Mouse (Mus musculus) adrenal gland, postnatal 36 days (tissue): ENCODE results near the gene Ttc9b. TPM values are rescaled to one million over a fixed set of nuclear protein-coding genes. Genes with fewer than 3 reads are reported as not detected.
A peak's percentile ranks its signal among the peaks of the same experiment; 100 is the strongest.
"Not testable (repeated sequence)": the region's sequence is repeated elsewhere in the genome, so short reads cannot be mapped to it uniquely, and the experiment has no call there.

Source experiments
- DNase-seq, 2 experiments: peaks; one replicate each; pipeline ENCODE4 v3.0.0; 2021; ENCODE audit warnings: mixed read lengths in 1 of 2
- long read RNA-seq, 2 experiments: library from polyadenylated mRNA; stranded (forward); transcript quantifications; one replicate each; pipeline ENCODE4 v2.0.0; 2021; ENCODE audit warnings: borderline sequencing depth in 2 of 2
- total RNA-seq, 2 experiments: library from RNA; stranded (reverse); gene quantifications; 2 replicates each; pipeline ENCODE4 v1.2.3; 2021

Gene Ttc9b
- under 1 TPM in 1 of 2 experiments, not detected in 1; 0.13 TPM for total RNA-seq
- long read RNA-seq, experiment 1: 0 reads
- long read RNA-seq, experiment 2: 0 reads

- DNase-seq: peak; percentile 40 to 67
Observed at GRCm38 (mm10) chr7:27653681-27654437, at the start of gene Ttc9b. TSS of gene Ttc9b (plus strand) at chr7:27653915.

GRCm38 (mm10) chr7:27604661-27605348, 48.9 kb upstream of the Ttc9b start:
- no peak for DNase-seq

- peak; percentile 72 to 81 for DNase-seq
Observed at GRCm38 (mm10) chr7:27605499-27606285, 48.0 kb upstream of the Ttc9b start.

- DNase-seq: no peak
Observed at GRCm38 (mm10) chr7:27606481-27607254, 47.0 kb upstream of the Ttc9b start.

- DNase-seq: peak; percentile 71 to 81
Observed at GRCm38 (mm10) chr7:27607580-27607979, 46.1 kb upstream of the Ttc9b start.

GRCm38 (mm10) chr7:27608130-27608529, 45.6 kb upstream of the Ttc9b start:
- peak in 1 of 2 experiments; percentile 36 for DNase-seq

- peak; percentile 58 for DNase-seq
Observed at GRCm38 (mm10) chr7:27609285-27609684, 44.4 kb upstream of the Ttc9b start.

GRCm38 (mm10) chr7:27609688-27610087, 44.0 kb upstream of the Ttc9b start:
- DNase-seq: no peak

- no peak for DNase-seq
Observed at GRCm38 (mm10) chr7:27610370-27610769, 43.3 kb upstream of the Ttc9b start.

- peak in 1 of 2 experiments; percentile 28 for DNase-seq
Observed at GRCm38 (mm10) chr7:27610871-27611270, 42.8 kb upstream of the Ttc9b start.

- peak; percentile 40 to 55 for DNase-seq
Observed at GRCm38 (mm10) chr7:27612940-27613339, 40.8 kb upstream of the Ttc9b start.

GRCm38 (mm10) chr7:27613751-27614499, 39.8 kb upstream of the Ttc9b start:
- DNase-seq: no peak

- no peak for DNase-seq
Observed at GRCm38 (mm10) chr7:27621028-27621427, 32.7 kb upstream of the Ttc9b start.

GRCm38 (mm10) chr7:27622234-27622633, 31.5 kb upstream of the Ttc9b start:
- DNase-seq: no peak

GRCm38 (mm10) chr7:27624967-27625366, 28.7 kb upstream of the Ttc9b start:
- no peak for DNase-seq

- no peak for DNase-seq
Observed at GRCm38 (mm10) chr7:27627707-27628106, 26.0 kb upstream of the Ttc9b start.

- no peak for DNase-seq
Observed at GRCm38 (mm10) chr7:27628190-27628589, 25.5 kb upstream of the Ttc9b start.

- not testable (repeated sequence) for DNase-seq
Observed at GRCm38 (mm10) chr7:27628816-27629215, 24.9 kb upstream of the Ttc9b start.

- DNase-seq: no peak
Observed at GRCm38 (mm10) chr7:27631439-27631838, 22.3 kb upstream of the Ttc9b start.

GRCm38 (mm10) chr7:27633166-27633565, 20.5 kb upstream of the Ttc9b start:
- no peak for DNase-seq

- DNase-seq: no peak
Observed at GRCm38 (mm10) chr7:27634691-27635090, 19.0 kb upstream of the Ttc9b start.
